Mouse (Mus musculus): ENCODE results near the gene Rrn3. TPM values are rescaled to one million over a fixed set of nuclear protein-coding genes. Genes with fewer than 3 reads are reported as not detected.

Rrn3 gene
- polyA plus RNA-seq, 1 experiment from 2014 or later: 99.0 TPM

GRCm38 (mm10) chr16:13830444-13830843 is 49.9 kb downstream of the Rrn3 start:
- H3K4me3 ChIP-seq: no peak overlapping the region
- no peak overlapping the region for H3K27ac ChIP-seq (replicated peaks)
- no peaks in the 10 kb centered on the region for H3K27me3 ChIP-seq (replicated peaks; ENCODE audit: low read depth, poor library complexity, severe bottlenecking)
- WGBS: 92% methylated on average over 10 of the region's 10 CpGs
- no peaks in the 10 kb centered on the region for H3K4me1 ChIP-seq
- H3K9me3 ChIP-seq: no peaks in the 10 kb centered on the region
- DNase-seq (ENCODE audit: low spot score): no peak
- peaks cover 91% of the 10 kb centered on the region for H3K36me3 ChIP-seq (replicated peaks)

- Histone ChIP-seq H3K9me3 (no peaks in the 10 kb centered on the region), H3K4me3 (no peak overlapping the region), H3K27me3 (replicated peaks; ENCODE audit: low read depth, poor library complexity, severe bottlenecking) (no peaks in the 10 kb centered on the region), H3K36me3 (replicated peaks) (peaks cover 99% of the 10 kb centered on the region), H3K4me1 (no peaks in the 10 kb centered on the region), H3K27ac (replicated peaks) (no peak overlapping the region)
- no peak for DNase-seq (ENCODE audit: low spot score)
- 87% methylated on average over 5 of the region's 5 CpGs for WGBS
Measured at GRCm38 (mm10) chr16:13831606-13832005, 51.1 kb downstream of the Rrn3 start.

- no peaks in the 10 kb centered on the region for H3K27me3 ChIP-seq (replicated peaks; ENCODE audit: low read depth, poor library complexity, severe bottlenecking)
- WGBS: 95% methylated on average over 5 of the region's 5 CpGs
- no peaks in the 10 kb centered on the region for H3K4me1 ChIP-seq
- H3K36me3 ChIP-seq (replicated peaks): peaks cover 99% of the 10 kb centered on the region
- no peak overlapping the region for H3K4me3 ChIP-seq
- no peak for DNase-seq (ENCODE audit: low spot score)
- H3K27ac ChIP-seq (replicated peaks): no peak overlapping the region
- H3K9me3 ChIP-seq: no peaks in the 10 kb centered on the region
Measured at GRCm38 (mm10) chr16:13834382-13834781, 53.9 kb downstream of the Rrn3 start.

- peaks cover 94% of the 10 kb centered on the region for H3K36me3 ChIP-seq (replicated peaks)
- H3K27ac ChIP-seq (replicated peaks): no peak overlapping the region
- no peak for DNase-seq (ENCODE audit: low spot score)
- no peaks in the 10 kb centered on the region for H3K27me3 ChIP-seq (replicated peaks; ENCODE audit: low read depth, poor library complexity, severe bottlenecking)
- no peak overlapping the region for H3K4me3 ChIP-seq
- WGBS: 89% methylated on average over 7 of the region's 7 CpGs
- no peaks in the 10 kb centered on the region for H3K4me1 ChIP-seq
- H3K9me3 ChIP-seq: no peaks in the 10 kb centered on the region
Measured at GRCm38 (mm10) chr16:13840056-13840455, 59.5 kb downstream of the Rrn3 start.

- no peaks in the 10 kb centered on the region for H3K9me3 ChIP-seq
- WGBS: 95% methylated on average over 3 of the region's 3 CpGs
- no peak overlapping the region for H3K27ac ChIP-seq (replicated peaks)
- peaks cover 95% of the 10 kb centered on the region for H3K36me3 ChIP-seq (replicated peaks)
- no peaks in the 10 kb centered on the region for H3K27me3 ChIP-seq (replicated peaks; ENCODE audit: low read depth, poor library complexity, severe bottlenecking)
- no peaks in the 10 kb centered on the region for H3K4me1 ChIP-seq
- no peak overlapping the region for H3K4me3 ChIP-seq
- DNase-seq (ENCODE audit: low spot score): no peak
Measured at GRCm38 (mm10) chr16:13840956-13841355, 60.4 kb downstream of the Rrn3 start.

GRCm38 (mm10) chr16:13845031-13845430 is 64.5 kb downstream of the Rrn3 start:
- WGBS: 90% methylated on average over 5 of the region's 5 CpGs
- no peak for DNase-seq (ENCODE audit: low spot score)
- Histone ChIP-seq H3K4me3 (no peak overlapping the region), H3K9me3 (no peaks in the 10 kb centered on the region), H3K27me3 (replicated peaks; ENCODE audit: low read depth, poor library complexity, severe bottlenecking) (no peaks in the 10 kb centered on the region), H3K36me3 (replicated peaks) (peaks cover 79% of the 10 kb centered on the region), H3K27ac (replicated peaks) (no peak overlapping the region), H3K4me1 (no peaks in the 10 kb centered on the region)

GRCm38 (mm10) chr16:13846675-13847074 is 66.2 kb downstream of the Rrn3 start:
- Histone ChIP-seq H3K27me3 (replicated peaks; ENCODE audit: low read depth, poor library complexity, severe bottlenecking) (no peaks in the 10 kb centered on the region), H3K9me3 (no peaks in the 10 kb centered on the region), H3K36me3 (replicated peaks) (peaks cover 70% of the 10 kb centered on the region), H3K4me1 (no peaks in the 10 kb centered on the region), H3K4me3 (no peak overlapping the region), H3K27ac (replicated peaks) (no peak overlapping the region)
- DNase-seq (ENCODE audit: low spot score): no peak
- 91% methylated on average over 1 of the region's 1 CpGs for WGBS

GRCm38 (mm10) chr16:13848310-13848709 is 67.8 kb downstream of the Rrn3 start:
- no peak overlapping the region for H3K27ac ChIP-seq (replicated peaks)
- peaks cover 68% of the 10 kb centered on the region for H3K36me3 ChIP-seq (replicated peaks)

GRCm38 (mm10) chr16:13851446-13851845 is 70.9 kb downstream of the Rrn3 start:
- Histone ChIP-seq H3K9me3 (no peaks in the 10 kb centered on the region), H3K4me3 (no peak overlapping the region), H3K36me3 (replicated peaks) (peaks cover 60% of the 10 kb centered on the region), H3K27ac (replicated peaks) (no peak overlapping the region), H3K27me3 (replicated peaks; ENCODE audit: low read depth, poor library complexity, severe bottlenecking) (no peaks in the 10 kb centered on the region), H3K4me1 (no peaks in the 10 kb centered on the region)
- DNase-seq (ENCODE audit: low spot score): no peak
- WGBS: 95% methylated on average over 4 of the region's 4 CpGs

More at GRCm38 (mm10) chr16:13848310-13848709, 67.8 kb downstream of the Rrn3 start:
- H3K9me3 ChIP-seq: no peaks in the 10 kb centered on the region
- no peaks in the 10 kb centered on the region for H3K27me3 ChIP-seq (replicated peaks; ENCODE audit: low read depth, poor library complexity, severe bottlenecking)
- DNase-seq (ENCODE audit: low spot score): no peak
- no peak overlapping the region for H3K4me3 ChIP-seq
- 83% methylated on average over 2 of the region's 2 CpGs for WGBS
- H3K4me1 ChIP-seq: no peaks in the 10 kb centered on the region

GRCm38 (mm10) chr16:13853886-13854285 is 73.4 kb downstream of the Rrn3 start:
- no peaks in the 10 kb centered on the region for H3K9me3 ChIP-seq
- H3K4me1 ChIP-seq: no peaks in the 10 kb centered on the region
- H3K27ac ChIP-seq (replicated peaks): no peak overlapping the region
- no peak for DNase-seq (ENCODE audit: low spot score)
- 92% methylated on average over 4 of the region's 4 CpGs for WGBS
- no peaks in the 10 kb centered on the region for H3K27me3 ChIP-seq (replicated peaks; ENCODE audit: low read depth, poor library complexity, severe bottlenecking)
- H3K36me3 ChIP-seq (replicated peaks): peaks cover 61% of the 10 kb centered on the region
- no peak overlapping the region for H3K4me3 ChIP-seq

Small RNA genes lying within 50 kb of the gene (microRNA-seq; reads per million reads assigned to microRNA genes)
- gene Gm27734: not detected

Other genes with a start within 250 kb of the Rrn3 start
- gene Parn, start 112.5 kb upstream of the Rrn3 start, polyA plus RNA-seq (2016; fragmentation: Nextera tagmentation; extraction: Ambion mirVana): 45.3 and 47.0 TPM in 2 replicates
- gene Bfar, start 108.8 kb upstream of the Rrn3 start, polyA plus RNA-seq (2016; fragmentation: Nextera tagmentation; extraction: Ambion mirVana): 34.5 and 37.2 TPM in 2 replicates
- gene 3110001I22Rik, start 108.8 kb upstream of the Rrn3 start, polyA plus RNA-seq (2016; fragmentation: Nextera tagmentation; extraction: Ambion mirVana): 7.5 and 9.7 TPM in 2 replicates
- gene Pla2g10, start 49.7 kb upstream of the Rrn3 start, polyA plus RNA-seq (2016; fragmentation: Nextera tagmentation; extraction: Ambion mirVana): 0.31 TPM in 1 of 2 replicates, not detected in the other
- 128 and 149 TPM in 2 replicates for gene Ntan1, start 38.1 kb downstream of the Rrn3 start, polyA plus RNA-seq (2016; fragmentation: Nextera tagmentation; extraction: Ambion mirVana)
- gene Pdxdc1, start 122.4 kb downstream of the Rrn3 start, polyA plus RNA-seq (2016; fragmentation: Nextera tagmentation; extraction: Ambion mirVana): 72.2 and 74.8 TPM in 2 replicates
- gene Mpv17l, start 122.5 kb downstream of the Rrn3 start, polyA plus RNA-seq (2016; fragmentation: Nextera tagmentation; extraction: Ambion mirVana): 2.6 and 3.4 TPM in 2 replicates
- 7.0 and 7.2 TPM in 2 replicates for gene 2900011O08Rik, start 205.9 kb downstream of the Rrn3 start, polyA plus RNA-seq (2016; fragmentation: Nextera tagmentation; extraction: Ambion mirVana)
- gene Ifitm7, start 206.2 kb downstream of the Rrn3 start, polyA plus RNA-seq (2016; fragmentation: Nextera tagmentation; extraction: Ambion mirVana): 0.35 and 0.56 TPM in 2 replicates

Measured in embryonic facial prominence, embryonic 10.5 days (tissue).